Mouse (Mus musculus) olfactory bulb, adult 2 months (tissue): Measurements from ENCODE around the gene Cygb.

Experiments
- CTCF ChIP-seq: fragments of 200-500 bp; IDR thresholded peaks from 2 replicates; pipeline ENCODE4 v1.5.1; 2012; ENCODE audit warnings: low read depth, mild to moderate bottlenecking, low read length, moderate library complexity; ENCODE audit not compliant: insufficient read depth
- POLR2A ChIP-seq: fragments of 200-500 bp; IDR thresholded peaks from 2 replicates; pipeline ENCODE4 v1.6.1; 2012; ENCODE audit warnings: mild to moderate bottlenecking, low read depth, low read length, moderate library complexity; ENCODE audit not compliant: insufficient read depth

DNA sequence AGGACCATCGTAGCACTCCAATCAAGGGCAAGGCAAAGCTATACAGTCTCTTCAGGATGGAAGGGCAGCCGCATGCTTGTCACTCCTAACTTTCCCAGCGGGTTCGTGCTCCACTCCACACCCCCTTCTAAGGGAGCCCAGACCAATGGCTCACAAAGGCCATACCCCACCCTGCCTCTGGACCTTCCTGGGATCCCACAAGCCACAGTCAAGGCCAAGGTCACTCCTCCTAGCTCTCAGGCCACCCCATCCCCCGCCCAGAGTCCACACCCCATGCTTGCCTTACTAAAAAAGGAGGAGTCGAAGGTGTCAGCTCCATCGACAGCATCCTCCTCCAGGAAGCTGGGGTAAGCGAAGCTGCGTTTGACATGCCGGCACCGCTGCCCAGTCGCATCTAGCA lies 50.0 kb downstream of the Cygb start:
- TF ChIP-seq CTCF = no peak
- TF ChIP-seq POLR2A = no peak
